Mouse (Mus musculus) gastrocnemius, postnatal 14 days (tissue): ENCODE measurements around the gene Ank2. TPM values are rescaled to one million over a fixed set of nuclear protein-coding genes. Genes with fewer than 3 reads are reported as not detected.

Experiments
- DNase-seq: peaks from one replicate; pipeline ENCODE4 v3.0.0; 2021; ENCODE audit warnings: mixed read lengths
- intact Hi-C: fragments of 180-260 bp; cut with DNase I; formaldehyde crosslinking; loops from one replicate; pipeline ENCODE4 v1.15.1; 2025; ENCODE audit warnings: low total_unique reads
- total RNA-seq, 2 experiments: library from RNA; stranded (reverse); gene quantifications; 2 replicates each; pipeline ENCODE4 v1.2.3; 2021

The Ank2 gene
- total RNA-seq, 2 experiments from 2014 or later: 98.1 to 119 TPM

GRCm38 (mm10) chr3:127317641-127318040 is 181.5 kb downstream of the Ank2 start:
- no peak for DNase-seq
- intact Hi-C loops: no loop called here

DNA sequence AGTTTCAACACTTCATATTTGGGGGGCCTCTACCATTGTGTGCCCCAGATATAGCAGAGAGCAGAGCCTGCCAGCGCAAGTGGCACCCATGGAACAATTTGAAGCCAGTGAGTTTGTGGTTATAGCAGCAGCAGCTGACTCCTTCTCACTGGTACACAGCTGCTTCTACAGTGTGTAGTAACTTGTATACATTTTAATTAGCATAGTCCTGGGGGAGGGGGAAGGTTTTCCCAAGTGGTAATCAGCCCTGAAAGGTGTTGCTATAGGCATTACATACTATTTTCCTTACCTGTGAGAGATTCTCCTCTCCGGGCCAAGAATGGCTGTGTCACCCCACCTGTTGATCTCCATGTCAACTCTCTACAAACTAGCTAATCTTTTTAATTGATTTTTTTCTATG is 182.4 kb downstream of the Ank2 start:
- intact Hi-C loops: no loop called here

GRCm38 (mm10) chr3:127311521-127311920 is 187.6 kb downstream of the Ank2 start:
- intact Hi-C loops: no loop called here
- DNase-seq: no peak

More for the DNA sequence above, 182.4 kb downstream of the Ank2 start:
- DNase-seq: no peak

- no peak for DNase-seq
- intact Hi-C loops: no loop called here
Observed at GRCm38 (mm10) chr3:127310079-127310478, 189.1 kb downstream of the Ank2 start.

DNA sequence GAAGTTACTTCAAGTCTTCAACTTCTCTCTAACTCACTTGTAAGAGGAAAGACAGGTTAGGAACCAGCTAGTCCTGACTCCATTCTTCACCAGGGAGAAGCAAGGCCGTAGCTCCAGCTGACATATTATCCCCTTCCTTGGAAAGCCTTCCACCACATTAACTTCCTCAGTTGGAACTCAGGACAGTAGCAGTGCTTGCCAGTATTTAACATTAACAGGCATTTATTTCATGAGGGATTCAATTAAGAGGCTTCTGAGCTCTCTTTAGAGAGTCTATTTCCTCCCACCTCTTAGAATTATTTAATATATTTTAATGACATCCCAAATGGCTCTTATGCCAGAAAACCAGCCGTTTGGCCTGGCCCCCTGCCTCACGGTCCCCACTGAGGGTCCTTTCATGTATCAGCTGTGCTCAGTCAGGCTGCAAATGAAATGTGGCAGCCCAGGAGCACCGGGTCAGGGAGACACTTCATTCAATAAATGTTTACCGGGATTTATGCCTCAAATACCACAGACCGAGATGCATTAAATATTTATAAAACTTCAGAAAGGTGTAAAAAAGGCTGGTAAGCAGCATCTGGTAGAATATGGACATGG is 195.1 kb downstream of the Ank2 start:
- no peak for DNase-seq
- intact Hi-C loops: no loop called here

- intact Hi-C loops: no loop called here
- no peak for DNase-seq
Observed at GRCm38 (mm10) chr3:127303041-127303440, 196.1 kb downstream of the Ank2 start.

DNA sequence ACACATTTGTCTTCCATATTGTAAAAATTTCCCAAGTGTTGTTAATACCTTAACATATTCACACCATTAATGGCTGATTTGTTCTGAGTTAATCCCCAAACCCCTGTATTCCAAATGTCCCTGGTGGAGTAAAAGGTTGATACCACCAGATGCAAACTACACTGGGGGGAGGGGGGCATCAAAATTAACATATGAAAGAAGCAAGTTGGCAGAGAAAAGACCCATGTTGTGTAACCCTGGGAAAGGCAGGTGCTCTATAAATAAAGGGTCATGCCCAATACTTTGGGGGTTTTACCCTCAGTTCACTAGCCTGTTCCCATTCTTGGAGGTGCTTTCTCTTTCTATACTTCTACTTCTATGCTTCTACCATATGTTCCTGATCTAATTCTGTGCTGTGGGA is 198.4 kb downstream of the Ank2 start:
- DNase-seq: no peak
- intact Hi-C loops: no loop called here

DNA sequence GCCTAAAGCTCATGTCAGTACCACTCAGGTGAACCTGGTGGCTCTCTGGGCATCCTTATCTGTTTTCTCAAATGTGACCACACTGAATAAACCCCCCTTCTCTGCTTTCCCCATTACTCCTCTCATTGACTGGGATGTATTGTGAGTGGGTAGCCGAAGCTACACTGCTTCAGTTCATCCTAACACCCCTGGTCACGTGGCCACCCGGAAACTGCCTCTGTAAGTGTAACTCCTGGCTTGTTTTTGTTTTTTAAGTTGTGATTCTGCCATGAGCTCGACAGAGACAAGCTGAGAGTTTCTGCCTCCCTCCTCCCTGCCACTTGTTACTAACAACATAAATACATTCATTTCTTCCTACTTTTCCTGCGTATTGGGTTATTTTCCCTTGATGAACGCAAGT is 203.2 kb downstream of the Ank2 start:
- no peak for DNase-seq
- intact Hi-C loops: no loop called here

DNA sequence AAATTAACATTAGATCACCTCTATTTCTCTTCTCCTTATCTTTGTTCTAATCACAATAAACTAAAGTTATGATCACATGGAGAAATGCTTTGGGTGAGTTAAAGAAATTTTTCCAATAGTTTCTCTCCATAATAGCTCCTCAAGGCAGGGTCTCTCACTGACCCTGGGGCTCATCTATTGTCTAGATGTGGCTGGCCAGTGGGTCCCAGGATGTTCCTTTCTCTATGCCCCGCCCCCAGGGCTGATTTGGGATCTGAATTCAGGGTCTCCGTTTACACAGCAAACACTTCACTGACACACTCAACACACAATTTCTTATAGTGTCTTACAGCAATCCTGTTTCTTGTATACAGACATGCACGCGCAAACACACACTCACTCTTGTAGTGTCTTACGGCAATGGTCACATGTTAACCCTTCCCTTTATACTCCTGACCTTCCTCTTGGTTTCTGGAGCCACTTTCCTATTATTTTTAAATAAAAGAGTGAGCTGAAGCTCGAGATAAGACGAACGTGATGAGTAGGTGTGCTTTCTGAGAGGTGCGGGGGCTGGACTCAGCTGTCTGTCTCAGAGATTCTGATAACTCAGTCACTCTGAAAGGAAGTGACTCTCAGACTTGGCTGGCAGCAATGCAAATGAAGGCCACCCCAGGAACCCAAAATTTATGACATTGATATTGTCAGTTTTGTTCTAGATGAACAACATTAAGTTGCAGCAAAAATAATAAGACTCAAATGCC is 204.4 kb downstream of the Ank2 start:
- intact Hi-C loops: no loop called here
- no peak for DNase-seq

DNA sequence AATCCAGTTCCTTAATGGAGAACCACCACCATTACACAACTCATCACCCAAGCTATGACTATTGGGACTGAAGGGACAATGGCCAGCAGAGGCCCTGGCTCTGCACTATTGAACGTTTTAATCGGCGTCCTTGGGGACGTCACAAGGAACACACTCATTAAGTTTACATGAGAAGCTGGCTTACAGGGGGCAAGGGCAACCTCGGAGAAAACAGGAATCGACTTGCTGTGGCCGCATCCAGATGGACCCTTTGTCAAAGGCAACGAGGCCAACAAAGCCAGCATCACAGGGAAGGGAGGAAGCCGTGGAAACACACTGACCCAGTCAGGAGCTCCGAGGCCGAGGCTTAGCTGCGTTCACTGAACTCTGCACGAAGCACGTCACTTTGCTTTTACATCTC is 205.1 kb downstream of the Ank2 start:
- intact Hi-C loops: no loop called here
- no peak for DNase-seq

GRCm38 (mm10) chr3:127293479-127293874 is 205.7 kb downstream of the Ank2 start:
- no peak for DNase-seq
- intact Hi-C loops: no loop called here

- intact Hi-C loops: no loop called here
- no peak for DNase-seq
Observed at GRCm38 (mm10) chr3:127292864-127293478, 206.2 kb downstream of the Ank2 start.

GRCm38 (mm10) chr3:127282277-127282676 is 216.9 kb downstream of the Ank2 start:
- DNase-seq: no peak
- intact Hi-C loops: no loop called here

GRCm38 (mm10) chr3:127281390-127281789 is 217.8 kb downstream of the Ank2 start:
- intact Hi-C loops: no loop called here
- no peak for DNase-seq

DNA sequence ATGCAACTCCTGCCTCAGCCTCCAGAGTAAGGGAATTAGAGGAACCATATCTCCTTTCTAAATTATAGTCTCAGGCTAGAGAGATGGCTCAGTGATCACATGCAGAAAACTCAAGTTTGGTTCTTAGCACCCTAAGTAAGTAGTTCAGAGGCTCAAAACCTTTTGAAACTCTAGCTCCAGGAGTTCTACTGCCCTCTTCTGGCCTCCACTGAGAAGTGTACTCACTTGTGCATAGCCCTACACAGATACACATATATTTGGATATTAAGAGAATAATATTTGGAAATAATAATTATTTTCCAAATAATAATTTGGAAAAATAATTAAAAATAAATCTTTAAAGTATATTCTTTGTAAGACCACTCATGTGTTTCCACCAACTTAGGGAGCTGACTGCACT is 218.8 kb downstream of the Ank2 start:
- intact Hi-C loops: no loop called here
- no peak for DNase-seq

GRCm38 (mm10) chr3:127275953-127276352 is 223.2 kb downstream of the Ank2 start:
- no peak for DNase-seq
- intact Hi-C loops: no loop called here

- intact Hi-C loops: loop anchor here (5.0 kb wide), 1 partner anchor 80 kb away; no protein-coding TSS in a partner anchor
- no peak for DNase-seq
Observed at GRCm38 (mm10) chr3:127272801-127273200, 226.3 kb downstream of the Ank2 start.

DNA sequence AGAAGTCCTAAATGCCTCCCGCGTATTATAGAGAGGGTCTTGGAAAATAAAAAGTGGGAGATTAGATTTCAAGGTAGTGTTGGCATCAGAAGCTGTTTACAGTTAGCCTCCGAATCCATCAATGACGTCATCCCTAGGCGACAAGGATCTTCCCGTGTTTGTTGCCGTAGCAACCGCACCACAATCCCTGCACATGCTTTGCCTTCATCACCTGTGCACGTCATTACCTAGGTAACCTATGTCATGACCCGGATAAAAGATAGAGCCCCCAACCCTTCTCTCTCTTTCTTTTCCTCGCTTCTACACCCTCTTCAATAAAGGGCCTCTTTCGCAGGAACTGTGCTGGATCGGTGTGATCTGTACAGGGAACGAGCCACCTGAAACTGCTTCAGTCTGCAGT is 229.5 kb downstream of the Ank2 start:
- no peak for DNase-seq
- intact Hi-C loops: loop anchor here (5.0 kb wide), 1 partner anchor 77 kb away; no protein-coding TSS in a partner anchor

DNA sequence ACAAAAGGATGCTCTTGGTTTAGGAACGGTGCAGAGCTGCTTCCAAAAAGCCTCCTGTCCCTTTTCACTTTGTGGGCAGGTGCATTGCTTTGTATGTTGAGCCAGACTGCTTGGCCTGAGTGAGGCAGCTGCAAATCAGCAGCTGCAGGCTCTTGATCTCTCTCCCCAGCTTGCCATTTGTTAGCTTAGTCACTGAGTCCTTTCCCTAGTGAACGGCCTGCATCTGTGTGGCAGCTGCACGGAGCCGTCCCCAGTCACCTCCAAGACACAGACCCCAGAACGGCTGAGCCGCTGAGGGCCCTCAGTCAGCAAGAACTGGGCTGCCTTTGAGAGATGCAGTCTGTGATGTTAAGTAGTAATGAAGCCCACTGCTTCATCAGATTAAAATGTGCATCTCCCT is 231.3 kb downstream of the Ank2 start:
- intact Hi-C loops: no loop called here
- peak; percentile 9 for DNase-seq

GRCm38 (mm10) chr3:127265732-127266131 is 233.4 kb downstream of the Ank2 start:
- intact Hi-C loops: no loop called here
- DNase-seq: no peak

DNA sequence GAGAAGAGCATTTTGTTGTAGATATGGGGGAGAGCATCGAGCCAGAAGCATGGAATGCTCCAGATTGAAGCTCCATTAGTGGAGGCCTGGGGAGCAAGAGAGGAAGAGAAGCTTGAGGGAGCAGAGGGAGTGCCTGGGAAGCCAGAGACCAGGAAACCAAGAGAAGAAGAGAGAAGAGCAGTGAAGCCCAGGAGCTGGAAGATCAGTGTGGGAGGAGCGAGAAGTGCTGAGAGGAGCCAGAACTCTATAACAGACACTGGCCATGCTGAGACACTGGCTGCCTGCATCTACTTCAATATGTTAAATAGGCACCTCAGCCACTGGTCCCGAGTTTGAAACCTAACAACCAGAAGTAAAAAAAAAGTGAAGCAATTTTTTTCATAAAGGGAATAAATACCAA is 234.0 kb downstream of the Ank2 start:
- intact Hi-C loops: no loop called here
- no peak for DNase-seq
